Mouse (Mus musculus) intestine, postnatal 0 days (tissue): ENCODE data around the gene Galnt10. TPM values are rescaled to one million over a fixed set of nuclear protein-coding genes. Genes with fewer than 3 reads are reported as not detected.

Source experiments
- ATAC-seq: fragments of 200-750 bp; cut with Nextera tagmentation; 2 replicates; pipeline ENCODE4 v1.8.0; 2017; ENCODE audit warnings: mild to moderate bottlenecking, moderate TSS enrichment, moderate library complexity
- H3K27ac ChIP-seq: fragments of 300-500 bp; sonication (generic); 2 replicates; pipeline ENCODE4 v1.5.1; 2014; ENCODE audit warnings: mild to moderate bottlenecking, low read depth, low read length, moderate library complexity
- H3K27me3 ChIP-seq: fragments of 300-500 bp; sonication (generic); replicated peaks from 2 replicates; pipeline ENCODE4 v1.6.1; 2014; ENCODE audit warnings: low read length, mixed read lengths; ENCODE audit not compliant: control insufficient read depth, insufficient read depth
- H3K36me3 ChIP-seq: fragments of 300-500 bp; sonication (generic); 2 replicates; pipeline ENCODE4 v1.6.1; 2014; ENCODE audit warnings: mild to moderate bottlenecking, moderate library complexity; ENCODE audit not compliant: control insufficient read depth, insufficient read depth
- H3K4me1 ChIP-seq: fragments of 300-500 bp; sonication (generic); replicated peaks from 2 replicates; pipeline ENCODE4 v1.6.1; 2014; ENCODE audit warnings: antibody characterized with exemption, low read length, mixed read lengths; ENCODE audit not compliant: control insufficient read depth, insufficient read depth
- H3K4me2 ChIP-seq: fragments of 300-500 bp; sonication (generic); replicated peaks from 2 replicates; pipeline ENCODE4 v1.6.1; 2014; ENCODE audit warnings: low read depth, mild to moderate bottlenecking, moderate library complexity
- H3K4me3 ChIP-seq: fragments of 300-500 bp; sonication (generic); 2 replicates; pipeline ENCODE4 v1.5.1; 2014; ENCODE audit warnings: low read depth, low read length
- H3K9ac ChIP-seq: fragments of 300-500 bp; sonication (generic); 2 replicates; pipeline ENCODE4 v1.6.1; 2014; ENCODE audit warnings: mild to moderate bottlenecking, low read depth, low read length
- H3K9me3 ChIP-seq: fragments of 300-500 bp; sonication (generic); 2 replicates; pipeline ENCODE4 v1.6.1; 2016; ENCODE audit warnings: mixed run types; ENCODE audit not compliant: control insufficient read depth
- CTCF ChIP-seq: sonication (generic); IDR thresholded peaks from 2 replicates; pipeline ENCODE4 v1.5.1; 2016; ENCODE audit warnings: low read depth, mild to moderate bottlenecking, control low read depth, antibody characterized with exemption, moderate library complexity
- WGBS: fragments of 180-500 bp; shearing (Covaris S2); extraction: QIAGEN DNeasy Blood & Tissue Kit; methylation state at CpG from one replicate; pipeline ENCODE4 v1.1.7; 2014; 5-methylcytosine and 5-hydroxymethylcytosine counted together
- polyA plus RNA-seq: library from polyadenylated mRNA; unstranded; fragments of >200 nt; fragmentation: Nextera tagmentation; extraction: Ambion mirVana; gene quantifications from 2 replicates; pipeline ENCODE4 v1.2.1, GENCODE M21; 2015

Galnt10 gene
- polyA plus RNA-seq, 1 experiment from 2014 or later = 22.5 TPM

DNA sequence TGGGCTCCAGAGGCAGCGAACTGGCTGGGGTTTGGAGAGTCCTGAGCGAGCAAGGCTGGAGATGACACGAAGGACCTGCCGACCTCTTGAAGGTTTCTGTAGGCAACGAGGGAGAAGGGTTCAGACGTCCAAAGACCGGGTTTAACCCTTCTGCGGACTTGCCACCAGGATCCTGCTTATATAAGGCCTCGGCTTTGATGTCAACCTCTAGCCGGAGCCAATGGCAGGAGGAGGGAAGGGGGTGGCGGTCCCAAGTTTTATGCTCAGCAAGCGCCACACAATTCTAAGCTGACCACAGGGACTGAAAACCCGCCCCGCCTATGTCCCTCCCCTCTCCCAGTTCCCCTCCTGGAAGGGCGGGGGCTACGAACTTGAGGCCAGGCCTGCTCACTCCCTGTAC is 186.6 kb downstream of the Galnt10 start:
- H3K4me3 ChIP-seq = peak overlapping the region; percentile 31
- WGBS = 37% methylated on average over 16 of the region's 16 CpGs
- peak; percentile 29; the same call in 1 of the 2 replicates for ATAC-seq
- 0 out of 2 replicates have a peak overlapping the region, but pooled peaks have one; percentile 21 for H3K4me2 ChIP-seq
- peaks cover 6% of the 10 kb centered on the region; the same call in 1 of the 2 replicates for H3K4me1 ChIP-seq
- TF ChIP-seq CTCF = no peak
- H3K27me3 ChIP-seq = peaks cover 94% of the 10 kb centered on the region
- no peaks in the 10 kb centered on the region for H3K36me3 ChIP-seq
- no peak overlapping the region for H3K9ac ChIP-seq
- no peak overlapping the region for H3K27ac ChIP-seq
- H3K9me3 ChIP-seq = no peaks in the 10 kb centered on the region

DNA sequence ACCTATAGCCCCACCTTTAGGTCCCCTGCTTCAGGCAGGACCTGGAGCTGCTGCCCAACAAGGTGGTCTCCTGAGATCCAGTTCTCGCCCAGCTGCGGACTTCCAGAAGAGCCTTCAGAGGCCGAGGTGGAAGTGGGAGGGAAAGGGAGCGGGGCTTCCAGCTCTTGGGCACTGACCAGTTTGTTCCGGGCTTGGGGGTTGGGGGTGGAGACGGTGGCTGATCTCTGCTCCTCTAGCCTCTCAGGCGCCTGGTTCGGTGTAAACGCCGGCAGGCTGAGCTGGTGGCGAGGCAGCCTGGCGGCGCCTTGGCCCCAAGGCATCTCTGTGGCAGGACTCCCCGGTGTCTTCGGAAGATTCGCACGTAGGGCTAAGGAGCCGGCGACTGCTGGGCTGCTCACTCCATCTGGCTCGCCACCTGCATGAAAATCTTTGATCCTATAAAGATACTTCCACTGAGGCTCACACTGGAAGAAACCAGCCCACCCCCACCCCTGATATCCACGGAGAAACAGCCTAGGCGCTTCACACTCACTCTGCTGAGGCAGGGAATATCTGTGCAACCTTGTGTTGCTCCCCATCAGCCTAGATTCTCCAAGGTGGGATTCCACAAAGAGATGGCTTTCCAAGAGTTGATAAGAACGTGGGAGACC is 187.4 kb downstream of the Galnt10 start, which contains the start of gene Hand1:
Hand1 (minus strand) TSS at position 267 of the 650 bp plus-strand sequence.
- Histone ChIP-seq H3K27me3 (peaks cover 92% of the 10 kb centered on the region), H3K36me3 (no peaks in the 10 kb centered on the region), H3K27ac (no peak within 1 kb of the TSS), H3K9ac (no peak within 1 kb of the TSS), H3K4me3 (peak within 1 kb of the TSS; percentile 31), H3K4me2 (peak within 1 kb of the TSS; percentile 40), H3K9me3 (no peaks in the 10 kb centered on the region), H3K4me1 (peaks cover 5% of the 10 kb centered on the region; the same call in 1 of the 2 replicates)
- TF ChIP-seq CTCF = no peak
- ATAC-seq = no peak
- WGBS = 38% methylated on average over 23 of the region's 23 CpGs

DNA sequence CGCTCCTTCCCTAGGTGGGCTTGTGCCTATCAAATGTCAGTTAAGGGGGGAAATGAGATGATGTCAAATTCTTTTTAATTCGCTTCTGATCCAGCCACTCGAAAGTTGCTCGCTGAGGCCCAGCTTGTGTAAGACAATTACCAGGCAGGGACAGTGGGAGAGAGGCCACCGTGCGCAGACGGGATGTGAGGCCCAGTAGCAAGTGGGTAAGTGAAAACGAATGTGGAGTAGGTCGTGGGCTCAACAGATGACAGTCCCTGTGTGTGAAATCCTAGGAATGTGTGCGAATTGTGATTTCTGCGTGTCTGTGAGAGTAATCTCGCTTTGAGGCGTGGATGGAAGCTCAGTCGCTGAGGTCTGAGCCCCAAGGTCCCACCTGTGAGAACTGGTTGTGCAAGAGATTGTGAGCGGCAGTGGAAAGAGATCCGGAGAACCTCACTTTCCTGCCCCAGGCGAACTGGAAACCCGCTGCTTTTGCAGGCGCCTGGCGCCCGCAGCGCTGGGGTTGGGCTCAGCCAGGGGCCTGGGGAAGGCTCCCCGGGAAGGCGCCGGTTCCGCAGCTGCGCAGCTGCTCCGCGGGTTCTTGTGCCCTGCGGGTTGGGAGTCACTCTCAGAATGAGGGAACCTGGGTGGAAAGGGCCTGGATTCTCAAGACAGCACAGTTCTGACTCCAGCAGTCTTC is 188.2 kb downstream of the Galnt10 start:
- Histone ChIP-seq H3K27me3 (peaks cover 92% of the 10 kb centered on the region), H3K4me3 (no peak overlapping the region)
- 31% methylated on average over 30 of the region's 30 CpGs for WGBS

DNA sequence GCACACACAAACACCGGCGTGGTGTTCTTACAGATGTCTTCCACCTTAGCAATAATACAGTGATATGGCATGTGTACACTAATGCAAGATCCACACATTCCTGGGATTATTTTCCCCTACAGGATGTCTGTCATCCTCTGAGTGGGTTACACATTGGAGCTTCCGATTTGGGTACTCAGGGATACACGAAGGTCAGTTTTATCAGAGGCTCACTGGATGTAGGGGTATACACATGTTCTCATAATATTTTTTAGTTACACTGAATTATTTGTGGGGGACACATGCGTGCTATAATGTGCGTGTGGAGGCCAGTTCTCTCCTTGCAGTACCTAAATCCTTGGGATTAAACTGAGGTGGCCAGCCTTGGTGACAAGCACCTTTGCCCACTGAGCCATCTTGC is 188.8 kb downstream of the Galnt10 start:
- H3K36me3 ChIP-seq = no peaks in the 10 kb centered on the region
- ATAC-seq = no peak
- peak overlapping the region; percentile 10; the same call in 1 of the 2 replicates for H3K4me2 ChIP-seq
- H3K9me3 ChIP-seq = no peaks in the 10 kb centered on the region
- no peak for TF ChIP-seq CTCF
- no peak overlapping the region for H3K4me3 ChIP-seq
- H3K27me3 ChIP-seq = peaks cover 92% of the 10 kb centered on the region
- H3K9ac ChIP-seq = no peak overlapping the region
- WGBS = 42% methylated on average over 6 of the region's 6 CpGs
- no peak overlapping the region for H3K27ac ChIP-seq
- no peaks in the 10 kb centered on the region; the same call in 1 of the 2 replicates for H3K4me1 ChIP-seq

More for the DNA sequence above, 188.2 kb downstream of the Galnt10 start:
- ATAC-seq = no peak
- no peaks in the 10 kb centered on the region; the same call in 1 of the 2 replicates for H3K4me1 ChIP-seq
- TF ChIP-seq CTCF = no peak
- H3K4me2 ChIP-seq = peak overlapping the region; percentile 10; the same call in 1 of the 2 replicates
- no peak overlapping the region for H3K9ac ChIP-seq
- H3K9me3 ChIP-seq = no peaks in the 10 kb centered on the region
- no peak overlapping the region for H3K27ac ChIP-seq
- no peaks in the 10 kb centered on the region for H3K36me3 ChIP-seq

DNA sequence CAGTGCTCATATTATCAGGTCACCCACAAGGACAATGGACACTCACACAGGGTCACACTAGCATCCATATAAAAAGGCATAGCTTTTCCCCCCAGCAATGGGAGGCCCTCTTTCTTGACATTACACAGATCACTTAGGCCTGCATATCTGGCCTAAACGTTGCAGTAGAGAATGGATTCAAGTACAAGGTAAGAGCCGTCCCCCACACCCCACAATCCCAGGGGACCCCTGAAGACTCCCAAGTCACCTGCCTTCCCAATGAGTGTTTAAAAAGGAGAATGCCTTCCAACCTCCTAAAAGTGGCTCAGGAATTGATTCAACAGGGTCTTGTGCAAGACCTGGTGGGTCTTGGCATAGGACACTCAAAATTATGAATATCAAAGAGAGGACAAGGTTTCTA is 190.1 kb downstream of the Galnt10 start:
- no peak overlapping the region for H3K4me3 ChIP-seq
- H3K9ac ChIP-seq = no peak overlapping the region
- H3K9me3 ChIP-seq = no peaks in the 10 kb centered on the region
- no peaks in the 10 kb centered on the region; the same call in 1 of the 2 replicates for H3K4me1 ChIP-seq
- no peak for TF ChIP-seq CTCF
- WGBS = 32% methylated on average over 2 of the region's 2 CpGs
- peaks cover 92% of the 10 kb centered on the region for H3K27me3 ChIP-seq
- no peak overlapping the region for H3K27ac ChIP-seq
- no peaks in the 10 kb centered on the region for H3K36me3 ChIP-seq
- no peak overlapping the region for H3K4me2 ChIP-seq
- no peak for ATAC-seq

DNA sequence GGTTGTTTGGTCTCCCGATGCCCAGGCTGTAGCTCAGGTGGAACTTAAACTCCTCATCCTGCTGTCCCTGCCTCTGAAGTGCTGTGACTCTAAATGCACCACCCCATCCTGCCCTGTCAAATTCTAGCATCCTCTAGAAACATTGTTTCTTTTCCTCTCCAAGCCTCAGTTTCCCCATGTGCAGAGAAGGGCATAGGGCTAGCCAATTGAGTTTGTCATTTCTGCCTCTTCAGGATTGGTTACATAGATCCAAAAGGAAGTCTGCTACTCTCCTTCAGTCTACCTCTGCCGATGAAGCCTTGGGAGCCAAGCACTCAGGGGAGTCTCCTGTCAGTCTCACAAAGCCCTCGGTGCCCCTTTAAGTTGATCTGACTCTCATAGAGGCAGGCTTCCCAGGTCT is 190.7 kb downstream of the Galnt10 start:
- H3K27me3 ChIP-seq = peaks cover 88% of the 10 kb centered on the region
- no peaks in the 10 kb centered on the region for H3K9me3 ChIP-seq
- H3K4me2 ChIP-seq = no peak overlapping the region
- no peak for TF ChIP-seq CTCF
- WGBS = 47% methylated on average over 3 of the region's 3 CpGs
- no peak for ATAC-seq
- no peak overlapping the region for H3K27ac ChIP-seq
- no peaks in the 10 kb centered on the region for H3K36me3 ChIP-seq
- no peak overlapping the region for H3K9ac ChIP-seq
- no peaks in the 10 kb centered on the region; the same call in 1 of the 2 replicates for H3K4me1 ChIP-seq
- H3K4me3 ChIP-seq = no peak overlapping the region
